Mouse (Mus musculus) megakaryocyte, embryonic 14.5 days (primary cell): Measurements from ENCODE around the gene Znfx1.

Experiments
- FLI1 ChIP-seq: IDR thresholded peaks from 2 replicates; pipeline ENCODE4 v1.6.1; 2012; ENCODE audit warnings: low read length, inconsistent platforms, mixed read lengths
- GATA1 ChIP-seq: IDR thresholded peaks from 3 replicates; pipeline ENCODE4 v1.6.1; 2012; ENCODE audit warnings: mixed read lengths, low read length, inconsistent platforms, borderline replicate concordance

DNA sequence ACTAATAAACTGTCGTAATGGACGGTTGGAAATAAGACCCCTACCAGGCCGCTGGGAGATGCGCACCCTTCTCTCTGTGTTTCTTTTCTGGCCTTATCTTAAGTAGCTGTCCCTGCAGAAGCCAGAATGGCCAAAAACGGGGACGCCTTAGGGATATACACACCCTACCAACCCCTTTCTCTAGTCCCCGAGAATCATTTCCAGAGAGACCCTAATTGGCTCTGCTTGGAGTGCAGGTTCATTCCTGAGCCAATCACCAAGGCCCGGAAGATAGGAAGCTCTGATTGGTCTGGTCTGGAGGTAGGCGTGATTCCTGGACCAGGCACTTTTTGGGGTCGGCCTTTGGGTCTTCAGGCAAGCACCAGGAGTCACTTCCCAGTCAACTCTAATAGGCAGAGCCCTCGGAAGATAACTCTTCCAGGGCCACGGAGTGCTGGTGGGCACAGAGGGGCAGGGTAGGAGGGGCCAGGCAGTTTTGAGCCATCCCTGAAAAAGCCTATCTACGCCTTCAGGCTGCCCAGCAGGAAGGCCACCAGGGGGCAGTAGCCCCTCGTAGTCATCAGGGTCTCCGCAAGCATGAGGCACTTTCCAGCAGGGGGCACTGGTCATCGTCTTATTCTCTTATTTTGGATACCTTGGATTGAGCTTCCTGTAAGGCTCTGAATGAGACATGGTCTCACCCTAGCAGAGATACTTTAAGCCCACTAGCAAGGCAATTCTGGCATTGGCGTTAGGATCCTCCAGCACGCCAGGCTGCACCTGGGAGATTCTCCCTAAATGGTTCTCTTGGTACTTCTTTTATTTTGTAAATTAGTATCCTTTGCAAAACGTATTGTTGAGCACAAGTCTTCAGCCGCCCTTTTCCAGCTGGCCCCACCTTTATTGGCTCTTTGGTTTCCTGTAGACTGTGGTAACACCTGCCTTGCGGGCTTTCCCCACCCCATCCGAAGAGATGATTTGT, 9.1 kb upstream of the Znfx1 start:
- TF ChIP-seq GATA1: no peak
- TF ChIP-seq FLI1: no peak
